Mouse (Mus musculus): ENCODE measurements around the gene Adam19. TPM values are rescaled to one million over a fixed set of nuclear protein-coding genes. Genes with fewer than 3 reads are reported as not detected.
A peak's percentile ranks its signal among the peaks of the same experiment; 100 is the strongest.

Adam19 gene
- total and polyA plus RNA-seq, 3 experiments: 3.0 to 9.0 (median 4.5) TPM

- no peak for TF ChIP-seq RCOR1 (conservative IDR thresholded peaks at IDR 0.05; ENCODE audit: low read depth, low read length)
- TF ChIP-seq PAX5 (IDR thresholded peaks at IDR 0.05; ENCODE audit: low read length): no peak
- no peak for TF ChIP-seq TBP (conservative IDR thresholded peaks at IDR 0.05; ENCODE audit: low read depth, low read length)
- no peak for TF ChIP-seq NELFE (IDR thresholded peaks at IDR 0.05; ENCODE audit: low read depth, low read length)
- TF ChIP-seq RAD21 (IDR thresholded peaks at IDR 0.05; ENCODE audit: low read depth, low read length): peak; percentile 92
- no peak for TF ChIP-seq UBTF (IDR thresholded peaks at IDR 0.05; ENCODE audit: low read depth, low read length)
- peak; percentile 80 to 99 for TF ChIP-seq CTCF (conservative IDR thresholded peaks at IDR 0.05 in 1 of 2, IDR thresholded peaks at IDR 0.05 in 1 of 2; ENCODE audit: low read depth in 2 of 2, low read length in 2 of 2)
- TF ChIP-seq GABPA (IDR thresholded peaks at IDR 0.05; ENCODE audit: insufficient replicate concordance, low read depth, low read length): no peak
Measured at GRCm38 (mm10) chr11:46128548-46128945, 72.8 kb downstream of the Adam19 start (continued).

GRCm38 (mm10) chr11:46131022-46131986, 75.5 kb downstream of the Adam19 start:
- TF ChIP-seq CHD1 (IDR thresholded peaks at IDR 0.05; ENCODE audit: low read depth, low read length): no peak
- no peak for TF ChIP-seq CTCF (conservative IDR thresholded peaks at IDR 0.05 in 1 of 2, IDR thresholded peaks at IDR 0.05 in 1 of 2; ENCODE audit: low read depth in 2 of 2, low read length in 2 of 2)
- Histone ChIP-seq H3K27me3 (replicated peaks) (no peaks in the 10 kb centered on the region), H3K4me1 (ENCODE audit: control insufficient read depth in 1 of 2, insufficient read depth in 2 of 2) (peaks cover 16 to 38% of the 10 kb centered on the region in 2 experiments), H3K27ac (ENCODE audit: insufficient read depth, low read depth) (no peak overlapping the region), H3K4me2 (ENCODE audit: insufficient read depth, low read depth, poor library complexity, severe bottlenecking) (no peak overlapping the region), H3K36me3 (replicated peaks in 1 of 2; ENCODE audit: control insufficient read depth in 1 of 2, insufficient read depth in 1 of 2, low read length in 1 of 2) (peaks cover 0 to 20% of the 10 kb centered on the region in 2 experiments), H3K9ac (ENCODE audit: insufficient read depth, low read depth) (no peak overlapping the region), H3K4me3 (replicated peaks in 1 of 3; ENCODE audit: low read depth in 2 of 3, low read length in 2 of 3, poor library complexity in 1 of 3) (no peak overlapping the region), H3K79me2 (replicated peaks; ENCODE audit: control insufficient read depth, extremely low read depth, insufficient read depth, poor library complexity, severe bottlenecking) (no peaks in the 10 kb centered on the region), H3K9me3 (replicated peaks; ENCODE audit: low read length) (no peaks in the 10 kb centered on the region)
- dilution Hi-C loops (cut with MboI; ENCODE audit: extremely low pct_ligation_motif_present, extremely low pct_unique_long_range_greater_than_20kb, low sequenced_read_pairs) (no loop called here), in situ Hi-C loops (cut with MboI; ENCODE audit: low pct_ligation_motif_present, low pct_unique_long_range_greater_than_20kb, low sequenced_read_pairs) (loop anchor here (25.0 kb wide), 1 partner anchor 169 kb away; the partner anchor contains the start of gene Thg1l)
- DNase-seq (ENCODE audit: extremely low read depth): no peak

DNA sequence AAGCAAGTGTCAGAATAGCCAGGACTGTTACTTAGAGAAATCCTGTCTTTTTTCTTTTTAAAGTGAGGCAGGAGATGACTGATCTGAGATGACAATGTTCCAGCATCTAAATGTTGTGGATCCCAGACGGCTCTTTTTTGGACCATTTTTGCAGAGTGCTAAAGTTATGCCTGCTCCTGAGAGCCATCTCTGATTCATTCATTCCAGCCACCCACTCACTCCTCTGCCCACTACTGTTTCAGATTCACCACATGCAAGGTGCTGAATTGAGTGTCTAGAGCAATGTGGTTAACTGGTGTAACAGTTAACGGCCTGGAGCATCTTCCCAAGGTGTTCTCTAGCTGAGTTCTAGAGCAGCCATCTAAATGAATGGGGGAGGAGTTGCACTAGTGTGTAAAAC, 79.1 kb downstream of the Adam19 start:
- dilution Hi-C loops (cut with MboI; ENCODE audit: extremely low pct_ligation_motif_present, extremely low pct_unique_long_range_greater_than_20kb, low sequenced_read_pairs): no loop called here
- H3K4me1 ChIP-seq (ENCODE audit: control insufficient read depth in 1 of 2, insufficient read depth in 2 of 2): peaks cover 4 to 11% of the 10 kb centered on the region in 2 experiments; a peak in 3 of 4 replicates
- in situ Hi-C loops (cut with MboI; ENCODE audit: low pct_ligation_motif_present, low pct_unique_long_range_greater_than_20kb, low sequenced_read_pairs): loop anchor here (25.0 kb wide), 1 partner anchor 173 kb away; the partner anchor contains the start of gene Thg1l
- TF ChIP-seq ELF1 (IDR thresholded peaks at IDR 0.05; ENCODE audit: low read depth, low read length) (no peak), GABPA (IDR thresholded peaks at IDR 0.05; ENCODE audit: insufficient replicate concordance, low read depth, low read length) (no peak), IRF4 (IDR thresholded peaks at IDR 0.05; ENCODE audit: low read depth, low read length) (peak; percentile 31; the same call in 1 of the 2 replicates), USF1 (IDR thresholded peaks at IDR 0.05; ENCODE audit: low read depth, low read length) (no peak), NRF1 (IDR thresholded peaks at IDR 0.05; ENCODE audit: low read depth, low read length) (no peak), USF2 (conservative IDR thresholded peaks at IDR 0.05; ENCODE audit: low read depth, low read length) (no peak), ETS1 (conservative IDR thresholded peaks at IDR 0.05; ENCODE audit: low read depth, low read length) (peak; percentile 28; the same call in 1 of the 2 replicates), JUND (conservative IDR thresholded peaks at IDR 0.05; ENCODE audit: low read depth, low read length) (0 out of 2 replicates have a peak, but pooled peaks have one; percentile 9), TCF12 (IDR thresholded peaks at IDR 0.05; ENCODE audit: low read depth, low read length) (no peak), MXI1 (IDR thresholded peaks at IDR 0.05; ENCODE audit: low read depth, low read length) (no peak), POLR2A (IDR thresholded peaks at IDR 0.05; ENCODE audit: low read depth, low read length) (no peak), MAZ (IDR thresholded peaks at IDR 0.05; ENCODE audit: low read depth, low read length) (no peak), EP300 (IDR thresholded peaks at IDR 0.05; ENCODE audit: low read length) (peak; percentile 78; the same call in 1 of the 2 replicates), MAX (IDR thresholded peaks at IDR 0.05; ENCODE audit: low read length) (no peak), ZKSCAN1 (IDR thresholded peaks at IDR 0.05; ENCODE audit: borderline replicate concordance, low read depth, low read length) (no peak), SMC3 (IDR thresholded peaks at IDR 0.05; ENCODE audit: low read depth, low read length) (no peak), MEF2A (IDR thresholded peaks at IDR 0.05; ENCODE audit: borderline replicate concordance, low read depth, low read length) (no peak), ZNF384 (IDR thresholded peaks at IDR 0.05; ENCODE audit: low read depth, low read length) (no peak), CHD2 (IDR thresholded peaks at IDR 0.05; ENCODE audit: low read length) (no peak), MYC (IDR thresholded peaks at IDR 0.05; ENCODE audit: low read depth, low read length) (no peak), ZC3H11A (IDR thresholded peaks at IDR 0.05; ENCODE audit: low read depth, low read length) (no peak)

More for the DNA sequence above, 79.1 kb downstream of the Adam19 start:
- Histone ChIP-seq H3K9ac (ENCODE audit: insufficient read depth, low read depth) (no peak overlapping the region), H3K4me2 (ENCODE audit: insufficient read depth, low read depth, poor library complexity, severe bottlenecking) (no peak overlapping the region), H3K27me3 (replicated peaks) (no peaks in the 10 kb centered on the region), H3K27ac (ENCODE audit: insufficient read depth, low read depth) (no peak overlapping the region), H3K4me3 (replicated peaks in 1 of 3; ENCODE audit: low read depth in 2 of 3, low read length in 2 of 3, poor library complexity in 1 of 3) (no peak overlapping the region), H3K9me3 (replicated peaks; ENCODE audit: low read length) (no peaks in the 10 kb centered on the region), H3K79me2 (replicated peaks; ENCODE audit: control insufficient read depth, extremely low read depth, insufficient read depth, poor library complexity, severe bottlenecking) (no peaks in the 10 kb centered on the region), H3K36me3 (replicated peaks in 1 of 2; ENCODE audit: control insufficient read depth in 1 of 2, insufficient read depth in 1 of 2, low read length in 1 of 2) (peaks cover 0 to 48% of the 10 kb centered on the region in 2 experiments)
- DNase-seq (ENCODE audit: extremely low read depth): peak; percentile 49
